Mouse (Mus musculus) midbrain, embryonic 10.5 days (tissue): ENCODE results near the gene Cyp4f17. TPM values are rescaled to one million over a fixed set of nuclear protein-coding genes. Genes with fewer than 3 reads are reported as not detected.
A peak's percentile ranks its signal among the peaks of the same experiment; 100 is the strongest.
"Not testable (repeated sequence)": the region's sequence is repeated elsewhere in the genome, so short reads cannot be mapped to it uniquely, and the experiment has no call there.

ENCODE experiments used
- DNase-seq: peaks from one replicate; pipeline ENCODE4 v3.0.0-alpha.2; 2017; ENCODE audit warnings: low spot score
- H3K27ac ChIP-seq: fragments of 300-500 bp; sonication (generic); replicated peaks from 2 replicates; pipeline ENCODE4 v1.5.1; 2016; ENCODE audit warnings: mild to moderate bottlenecking
- H3K27me3 ChIP-seq: fragments of 300-500 bp; sonication (generic); 2 replicates; pipeline ENCODE4 v1.6.1; 2016; ENCODE audit warnings: low read depth, mild to moderate bottlenecking; ENCODE audit not compliant: poor library complexity, severe bottlenecking
- H3K36me3 ChIP-seq: fragments of 300-500 bp; sonication (generic); 2 replicates; pipeline ENCODE4 v1.6.1; 2016; ENCODE audit warnings: mild to moderate bottlenecking, moderate library complexity
- H3K4me1 ChIP-seq: fragments of 300-500 bp; sonication (generic); 2 replicates; pipeline ENCODE4 v1.6.1; 2016
- H3K4me3 ChIP-seq: fragments of 300-500 bp; sonication (generic); 2 replicates; pipeline ENCODE4 v1.5.1; 2016; ENCODE audit warnings: mild to moderate bottlenecking, moderate library complexity
- H3K9me3 ChIP-seq: fragments of 300-500 bp; sonication (generic); replicated peaks from 2 replicates; pipeline ENCODE4 v1.6.1; 2016; ENCODE audit warnings: mild to moderate bottlenecking
- WGBS: fragments of 180-500 bp; shearing (Covaris S2); methylation state at CpG from one replicate; pipeline ENCODE4 v1.1.7; 2016; 5-methylcytosine and 5-hydroxymethylcytosine counted together
- polyA plus RNA-seq: library from polyadenylated mRNA; unstranded; fragments of >200 nt; fragmentation: Nextera tagmentation; extraction: Ambion mirVana; gene quantifications from 2 replicates; pipeline ENCODE4 v1.2.1, GENCODE M21; 2016

Cyp4f17 gene
- polyA plus RNA-seq, 1 experiment from 2014 or later: 6.4 TPM

DNA sequence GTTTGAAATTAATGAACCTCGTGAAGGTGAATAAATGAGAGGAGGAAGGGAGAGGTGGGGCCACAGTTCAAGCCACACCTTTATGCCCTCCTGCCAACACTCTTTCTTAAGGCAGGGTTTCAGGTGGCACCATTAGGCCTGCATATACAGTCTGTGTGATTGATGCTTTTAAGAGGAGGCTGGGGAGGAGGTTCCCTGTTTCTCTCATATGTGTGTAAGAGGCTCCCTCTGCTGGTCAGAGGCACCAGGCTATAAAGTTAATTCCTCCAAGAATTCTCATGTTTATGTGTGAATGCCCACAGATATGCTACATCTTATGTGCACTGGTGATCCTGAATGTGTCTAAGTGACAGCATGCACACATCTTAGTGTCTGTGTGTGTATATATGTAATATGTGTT is 11.2 kb upstream of the Cyp4f17 start:
- H3K4me3 ChIP-seq: no peak overlapping the region
- no peaks in the 10 kb centered on the region for H3K36me3 ChIP-seq
- H3K4me1 ChIP-seq: 0 out of 2 replicates have a peak, but pooled peaks cover 6% of the 10 kb centered on the region
- H3K9me3 ChIP-seq: peaks cover 10% of the 10 kb centered on the region; the same call in 1 of the 2 replicates
- WGBS: 50% methylated on average over 1 of the region's 1 CpGs
- H3K27me3 ChIP-seq: peaks cover 34% of the 10 kb centered on the region
- H3K27ac ChIP-seq: no peak overlapping the region
- DNase-seq: peak; percentile 51

DNA sequence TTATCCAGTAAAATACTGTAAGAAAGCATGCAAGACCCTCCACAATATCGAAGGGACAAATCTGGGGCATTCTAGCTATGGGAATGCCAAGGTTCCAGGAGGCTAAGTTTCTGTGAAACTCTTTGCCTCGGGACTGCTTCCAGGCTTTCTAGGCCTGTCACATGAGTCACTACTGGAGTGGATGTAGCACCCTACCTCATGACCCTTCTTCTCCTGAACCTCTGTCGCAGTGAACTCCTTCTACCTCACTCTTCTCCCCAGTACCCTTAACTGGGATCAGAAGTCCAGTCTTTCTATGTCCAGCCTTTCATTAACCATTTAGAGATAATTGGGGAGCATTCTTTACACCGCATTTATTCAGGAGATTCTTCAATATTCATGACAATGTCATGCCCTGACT is 5.3 kb upstream of the Cyp4f17 start:
- H3K4me3 ChIP-seq, H3K9me3 ChIP-seq, H3K27me3 ChIP-seq, H3K36me3 ChIP-seq, H3K4me1 ChIP-seq, DNase-seq, H3K27ac ChIP-seq: not testable (repeated sequence)
- WGBS: 82% methylated on average over 4 of the region's 4 CpGs

DNA sequence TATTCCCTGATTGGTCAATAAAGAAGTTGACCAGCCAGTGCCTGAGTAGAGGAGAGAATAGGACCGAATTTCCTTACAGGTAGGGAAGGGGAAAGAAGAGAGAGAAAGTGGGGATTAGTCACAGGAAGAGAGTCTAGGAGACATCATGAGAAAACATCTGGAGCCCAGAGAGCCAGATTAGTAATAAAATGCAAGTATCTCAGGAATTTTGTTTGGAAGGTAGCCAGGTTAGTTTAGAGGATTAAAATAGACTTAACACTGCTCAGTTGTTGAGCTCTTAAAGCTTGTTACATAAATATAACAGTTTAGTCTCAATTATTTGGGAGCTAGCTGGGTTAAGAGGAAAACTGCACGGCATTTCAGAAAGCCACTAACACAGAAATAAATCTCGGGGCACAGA is 4.8 kb upstream of the Cyp4f17 start:
- Histone ChIP-seq H3K4me3 (no peak overlapping the region), H3K9me3 (0 out of 2 replicates have a peak, but pooled peaks cover 5% of the 10 kb centered on the region), H3K4me1 (peaks cover 11% of the 10 kb centered on the region), H3K27me3 (no peaks in the 10 kb centered on the region), H3K36me3 (no peaks in the 10 kb centered on the region), H3K27ac (no peak overlapping the region)
- no peak for DNase-seq
- WGBS: 79% methylated on average over 3 of the region's 3 CpGs

DNA sequence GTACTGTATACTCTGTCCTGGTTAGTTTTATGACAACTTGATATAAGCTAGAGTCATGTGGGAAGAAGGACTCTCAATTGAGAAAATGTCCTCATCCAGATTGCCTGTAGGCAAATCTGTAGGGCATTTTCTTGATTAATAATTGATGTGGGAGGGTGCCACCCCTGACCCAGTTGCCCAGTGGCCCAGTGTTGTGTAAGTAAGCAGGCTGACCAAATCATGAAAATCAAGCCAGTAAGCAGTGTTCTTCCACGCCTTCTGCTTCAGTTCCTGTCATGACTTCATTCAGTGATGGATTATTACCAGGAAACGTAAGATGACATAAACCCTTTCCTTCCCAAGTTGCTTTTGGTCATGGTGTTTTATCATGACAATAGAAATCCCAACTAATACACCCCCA is 2.7 kb upstream of the Cyp4f17 start:
- no peaks in the 10 kb centered on the region for H3K27me3 ChIP-seq
- no peak for DNase-seq
- no peaks in the 10 kb centered on the region for H3K9me3 ChIP-seq
- H3K4me1 ChIP-seq: peaks cover 23% of the 10 kb centered on the region
- no peak overlapping the region for H3K4me3 ChIP-seq
- WGBS: 82% methylated on average over 2 of the region's 2 CpGs
- H3K36me3 ChIP-seq: no peaks in the 10 kb centered on the region
- H3K27ac ChIP-seq: no peak overlapping the region

DNA sequence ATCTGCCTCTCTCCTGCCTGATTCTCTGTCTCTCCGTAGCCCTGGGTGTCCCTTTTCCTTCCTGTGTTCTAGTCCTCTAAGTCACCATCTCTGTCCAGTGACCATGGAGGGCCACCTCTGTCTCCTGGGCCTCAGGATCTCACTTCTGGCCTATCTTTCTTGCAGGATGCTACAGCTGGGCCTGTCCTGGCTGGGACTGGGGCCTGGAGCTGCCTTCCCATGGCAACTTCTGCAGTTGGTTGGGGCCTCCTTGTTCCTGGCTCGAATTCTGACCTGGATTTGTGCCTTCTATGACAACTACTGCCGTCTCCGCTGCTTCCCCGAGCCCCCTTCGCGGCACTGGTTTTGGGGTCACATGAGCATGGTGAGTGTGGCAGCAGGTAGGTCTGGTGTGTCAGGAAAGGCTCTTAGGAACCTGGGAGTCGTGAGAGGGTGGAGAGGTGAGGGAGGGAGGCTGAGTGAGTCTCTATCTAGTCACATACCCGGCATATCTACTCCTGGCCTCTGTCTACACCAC is 937 bp downstream of the Cyp4f17 start:
- peak overlapping the region; percentile 88 for H3K27ac ChIP-seq
- no peaks in the 10 kb centered on the region for H3K27me3 ChIP-seq
- peak overlapping the region; percentile 60 for H3K4me3 ChIP-seq
- 42% methylated on average over 9 of the region's 9 CpGs for WGBS
- no peak for DNase-seq
- H3K9me3 ChIP-seq: no peaks in the 10 kb centered on the region
- H3K36me3 ChIP-seq: 0 out of 2 replicates have a peak, but pooled peaks cover 7% of the 10 kb centered on the region
- peaks cover 23% of the 10 kb centered on the region for H3K4me1 ChIP-seq

DNA sequence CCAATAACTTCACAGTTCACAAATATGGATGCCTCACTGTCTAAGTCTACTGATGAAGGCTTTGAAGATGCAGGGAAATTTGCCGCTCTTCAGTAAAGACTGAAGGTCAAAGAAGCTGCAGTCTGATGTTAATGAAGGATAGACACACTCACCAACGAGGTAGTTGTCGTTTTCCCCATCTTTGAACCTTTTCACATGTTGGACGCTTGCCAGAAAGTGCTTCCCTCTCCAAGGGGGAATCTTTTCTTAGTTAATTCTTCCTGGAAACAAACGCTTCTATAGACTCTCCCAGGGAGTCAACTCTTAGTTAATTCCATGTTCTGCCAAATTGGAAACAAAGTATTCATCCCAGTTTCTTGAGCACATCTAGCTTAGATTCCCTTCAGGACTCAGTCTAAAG is 10.3 kb downstream of the Cyp4f17 start:
- 83% methylated on average over 5 of the region's 5 CpGs for WGBS
- no peak for DNase-seq
- 0 out of 2 replicates have a peak, but pooled peaks cover 3% of the 10 kb centered on the region for H3K36me3 ChIP-seq
- no peak overlapping the region for H3K4me3 ChIP-seq
- H3K27ac ChIP-seq: no peak overlapping the region
- no peaks in the 10 kb centered on the region for H3K9me3 ChIP-seq
- H3K4me1 ChIP-seq: no peaks in the 10 kb centered on the region
- no peaks in the 10 kb centered on the region for H3K27me3 ChIP-seq

DNA sequence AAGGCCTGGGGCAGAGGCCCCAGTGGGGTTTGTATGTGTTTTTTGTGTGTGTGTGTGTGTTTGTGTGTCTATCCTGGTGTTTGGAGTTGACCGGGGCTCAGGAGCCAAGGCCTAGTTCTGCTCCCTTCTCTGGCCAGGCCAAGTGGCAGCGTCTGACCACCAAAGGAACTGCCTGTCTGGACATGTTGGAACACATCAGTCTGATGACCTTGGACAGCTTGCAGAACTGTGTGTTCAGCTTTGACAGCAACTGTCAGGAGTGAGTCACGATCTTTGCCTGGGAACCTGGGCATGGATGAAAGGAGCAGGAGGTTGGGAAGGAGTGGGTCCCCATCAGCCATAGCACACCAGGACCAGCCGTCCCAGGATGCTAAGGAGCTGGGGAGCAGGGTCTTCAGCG is 16.1 kb downstream of the Cyp4f17 start:
- H3K4me3 ChIP-seq: no peak overlapping the region
- no peaks in the 10 kb centered on the region for H3K27me3 ChIP-seq
- H3K27ac ChIP-seq: no peak overlapping the region
- no peaks in the 10 kb centered on the region for H3K4me1 ChIP-seq
- H3K9me3 ChIP-seq: no peaks in the 10 kb centered on the region
- DNase-seq: no peak
- peaks cover 23% of the 10 kb centered on the region for H3K36me3 ChIP-seq
- WGBS: 90% methylated on average over 5 of the region's 5 CpGs

DNA sequence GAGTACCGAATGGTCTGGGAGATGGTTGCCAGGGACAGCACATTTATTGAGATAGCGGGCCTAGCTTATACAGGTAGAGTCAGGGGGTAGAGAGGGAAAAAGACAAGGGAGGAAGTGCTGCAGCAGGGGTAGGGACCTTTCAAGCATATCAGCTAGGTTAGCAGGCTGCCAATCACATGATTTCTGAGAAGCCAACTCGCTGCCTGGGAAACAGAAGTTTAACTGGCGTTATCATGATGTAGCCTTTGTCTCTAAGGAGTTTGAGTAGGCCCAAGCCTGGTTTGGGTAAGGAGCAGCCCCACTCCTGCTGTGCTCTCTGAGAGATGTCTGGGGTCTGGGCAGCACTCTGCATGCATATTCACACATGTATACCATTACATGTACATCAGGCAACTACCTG is 16.5 kb downstream of the Cyp4f17 start:
- no peak for DNase-seq
- H3K27me3 ChIP-seq: no peaks in the 10 kb centered on the region
- no peaks in the 10 kb centered on the region for H3K4me1 ChIP-seq
- H3K9me3 ChIP-seq: no peaks in the 10 kb centered on the region
- H3K27ac ChIP-seq: no peak overlapping the region
- WGBS: 88% methylated on average over 4 of the region's 4 CpGs
- no peak overlapping the region for H3K4me3 ChIP-seq
- peaks cover 23% of the 10 kb centered on the region for H3K36me3 ChIP-seq

DNA sequence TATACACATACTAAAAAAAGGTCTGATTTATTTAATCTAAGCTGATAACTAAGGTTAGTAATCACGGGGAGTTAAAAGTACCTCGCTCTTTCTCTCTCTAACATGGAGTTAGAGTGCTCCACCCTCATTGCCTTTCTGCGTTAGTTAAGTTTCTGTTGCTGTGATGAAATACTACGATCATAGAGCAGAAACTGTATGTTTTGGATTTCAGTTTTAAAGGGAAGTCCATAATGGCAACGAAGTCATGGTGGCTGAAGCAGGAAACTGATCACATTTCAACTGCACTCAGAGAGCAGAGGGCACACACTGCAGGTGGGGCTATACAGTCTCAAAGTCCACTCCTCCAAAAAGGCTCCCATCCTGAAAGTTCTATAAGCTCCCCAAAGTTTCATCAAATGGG is 17.0 kb downstream of the Cyp4f17 start:
- no peaks in the 10 kb centered on the region for H3K4me1 ChIP-seq
- peaks cover 22% of the 10 kb centered on the region for H3K36me3 ChIP-seq
- no peak for DNase-seq
- no peak overlapping the region for H3K27ac ChIP-seq
- no peaks in the 10 kb centered on the region for H3K9me3 ChIP-seq
- WGBS: 90% methylated on average over 5 of the region's 5 CpGs
- no peak overlapping the region for H3K4me3 ChIP-seq
- no peaks in the 10 kb centered on the region for H3K27me3 ChIP-seq

DNA sequence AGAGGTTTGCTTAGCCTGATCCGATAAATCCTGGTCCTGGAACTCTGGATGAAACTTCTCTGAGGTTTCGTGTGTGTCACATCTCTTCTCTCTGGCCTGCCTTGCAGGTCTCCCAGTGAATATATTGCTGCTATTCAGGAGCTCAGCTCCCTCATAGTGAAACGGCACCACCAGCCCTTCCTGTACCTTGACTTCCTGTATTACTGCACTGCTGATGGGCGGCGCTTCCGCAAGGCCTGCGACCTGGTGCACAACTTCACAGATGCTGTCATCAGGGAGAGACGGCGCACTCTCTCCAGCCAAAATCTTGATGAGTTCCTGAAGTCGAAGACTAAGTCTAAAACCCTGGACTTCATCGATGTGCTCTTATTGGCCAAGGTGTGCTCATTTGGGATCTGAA is 18.0 kb downstream of the Cyp4f17 start:
- WGBS: 92% methylated on average over 11 of the region's 11 CpGs
- no peak for DNase-seq
- H3K27ac ChIP-seq: no peak overlapping the region
- peaks cover 20% of the 10 kb centered on the region for H3K36me3 ChIP-seq
- H3K27me3 ChIP-seq: no peaks in the 10 kb centered on the region
- H3K4me1 ChIP-seq: peaks cover 9% of the 10 kb centered on the region
- H3K4me3 ChIP-seq: no peak overlapping the region
- no peaks in the 10 kb centered on the region for H3K9me3 ChIP-seq

DNA sequence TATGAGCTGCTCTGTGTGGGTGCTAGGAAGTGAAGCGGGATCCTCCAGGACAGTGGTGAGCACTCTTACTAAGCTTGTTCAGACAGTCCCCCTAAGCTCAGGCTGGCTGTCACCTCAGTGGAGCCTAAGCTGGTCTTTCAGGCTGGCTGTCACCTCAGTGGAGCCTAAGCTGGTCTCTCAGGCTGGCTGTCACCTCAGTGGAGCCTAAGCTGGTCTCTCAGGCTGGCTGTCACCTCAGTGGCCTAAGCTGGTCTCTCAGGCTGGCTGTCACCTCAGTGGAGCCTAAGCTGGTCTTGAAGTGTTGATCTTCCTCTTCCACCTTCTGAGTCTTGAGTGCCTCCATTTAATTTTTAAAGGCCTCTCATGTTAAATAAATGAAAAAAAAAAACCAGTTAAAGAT is 20.5 kb downstream of the Cyp4f17 start:
- H3K4me1 ChIP-seq, DNase-seq, H3K4me3 ChIP-seq, H3K9me3 ChIP-seq, H3K27me3 ChIP-seq, H3K27ac ChIP-seq: not testable (repeated sequence)
- WGBS: 90% methylated on average over 1 of the region's 1 CpGs
- H3K36me3 ChIP-seq: peaks cover 20% of the 10 kb centered on the region

DNA sequence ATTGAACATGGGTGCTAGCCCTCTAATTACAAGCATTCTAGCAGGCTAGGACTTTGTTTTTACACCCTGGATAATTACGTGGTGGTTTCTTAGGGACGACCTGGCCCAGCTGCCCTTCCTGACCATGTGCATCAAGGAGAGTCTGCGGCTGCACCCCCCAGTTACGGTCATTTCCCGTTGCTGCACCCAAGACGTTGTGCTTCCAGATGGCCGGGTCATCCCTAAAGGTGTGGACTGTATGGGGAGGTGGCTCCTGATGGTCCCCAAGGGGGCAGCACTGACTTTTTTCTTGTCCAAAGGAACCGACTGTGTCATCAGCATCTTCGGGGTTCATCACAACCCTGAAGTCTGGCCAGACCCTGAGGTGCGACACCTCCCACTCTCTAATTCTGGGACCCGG is 21.9 kb downstream of the Cyp4f17 start:
- Histone ChIP-seq H3K36me3 (peaks cover 13% of the 10 kb centered on the region; the same call in 1 of the 2 replicates), H3K4me1 (peaks cover 13% of the 10 kb centered on the region), H3K27me3 (no peaks in the 10 kb centered on the region), H3K27ac (no peak overlapping the region), H3K4me3 (no peak overlapping the region), H3K9me3 (no peaks in the 10 kb centered on the region)
- 93% methylated on average over 11 of the region's 11 CpGs for WGBS
- no peak for DNase-seq

DNA sequence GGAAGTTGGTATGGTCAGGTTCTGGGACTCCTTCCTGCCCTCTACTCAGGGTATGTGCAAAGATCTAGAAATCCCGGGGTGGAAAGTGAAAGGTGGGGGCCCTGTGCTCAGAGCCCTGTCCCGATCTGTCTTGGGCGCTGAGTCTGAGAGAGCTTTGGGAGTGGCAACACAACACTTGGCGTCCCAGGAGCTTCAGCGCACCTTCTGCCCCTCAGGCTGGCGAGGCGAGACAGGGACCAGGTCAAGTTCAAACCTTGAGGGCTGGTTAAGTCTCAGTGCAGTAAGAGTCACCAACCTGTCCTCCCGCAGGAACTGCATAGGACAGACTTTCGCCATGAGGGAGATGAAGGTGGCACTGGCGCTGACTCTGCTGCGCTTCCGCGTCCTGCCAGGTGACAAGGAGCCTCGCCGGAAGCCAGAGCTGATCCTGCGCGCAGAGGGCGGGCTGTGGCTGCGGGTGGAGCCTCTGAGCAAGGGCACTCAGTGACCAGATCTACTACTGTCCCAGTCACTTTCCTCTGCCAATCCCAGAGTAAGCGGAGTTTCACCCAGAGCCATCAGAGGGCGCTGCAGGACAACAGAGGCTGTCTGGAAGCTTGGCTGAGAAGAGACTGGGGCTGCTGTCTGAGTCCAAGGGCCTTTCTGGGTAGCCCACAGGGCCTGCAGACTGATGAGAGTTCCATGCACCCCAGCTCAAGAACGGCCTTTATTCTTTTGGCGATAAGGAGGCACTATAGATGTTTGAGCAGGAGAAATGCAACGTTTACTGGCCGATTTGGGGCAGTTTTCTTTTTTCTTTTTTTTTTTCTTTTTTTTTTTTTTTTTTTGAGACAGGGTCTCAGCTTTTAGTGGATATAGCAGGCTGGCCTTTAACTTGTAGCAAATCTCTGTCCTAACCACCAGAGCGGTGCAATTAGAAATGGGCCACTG is 22.8 kb downstream of the Cyp4f17 start:
- Histone ChIP-seq H3K27me3 (no peaks in the 10 kb centered on the region), H3K9me3 (no peaks in the 10 kb centered on the region), H3K36me3 (peaks cover 12% of the 10 kb centered on the region; the same call in 1 of the 2 replicates), H3K4me1 (peaks cover 13% of the 10 kb centered on the region), H3K27ac (peak overlapping the region; percentile 74), H3K4me3 (peak overlapping the region; percentile 52)
- peak; percentile 87 for DNase-seq
- 15% methylated on average over 26 of the region's 26 CpGs for WGBS
